Mouse (Mus musculus) liver, adult 2 months (tissue): Measurements from ENCODE around the gene Mier1.

ENCODE experiments used
- CTCF ChIP-seq: fragments of 200-500 bp; IDR thresholded peaks from 2 replicates; pipeline ENCODE4 v1.5.1; 2011; ENCODE audit warnings: low read depth, low read length, control low read depth
- POLR2A ChIP-seq: fragments of 200-500 bp; IDR thresholded peaks from 2 replicates; pipeline ENCODE4 v1.6.1; 2011; ENCODE audit warnings: low read length, control low read depth; ENCODE audit not compliant: insufficient read depth; ENCODE audit errors: extremely low read depth

DNA sequence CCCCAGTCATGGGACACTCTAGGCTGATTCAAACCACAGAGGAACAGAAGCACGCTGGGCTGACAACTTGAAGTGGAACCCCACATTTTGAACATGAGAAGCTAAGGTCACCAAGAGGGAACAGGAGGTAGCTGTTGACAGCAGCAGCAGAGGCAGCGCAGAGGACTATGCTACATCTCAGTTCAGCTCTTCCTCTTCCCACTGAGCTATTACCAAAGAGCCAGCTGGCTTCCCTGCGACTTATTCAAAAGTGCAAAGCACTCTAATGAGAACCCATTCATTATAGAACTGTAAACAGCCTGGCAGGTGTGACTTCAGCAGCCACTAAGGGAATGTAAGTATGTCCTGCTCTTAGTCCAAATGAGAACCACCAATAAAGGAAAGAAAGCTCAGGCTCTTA is 65.4 kb downstream of the Mier1 start:
- TF ChIP-seq POLR2A (no peak), CTCF (no peak)
